Mouse (Mus musculus) lung, postnatal 4 days (tissue): Measurements from ENCODE around the gene Pin1rt1.

Experiments
- DNase-seq, 2 experiments: peaks; one replicate each; pipeline ENCODE4 v3.0.0; 2021

The Pin1rt1 gene

DNA sequence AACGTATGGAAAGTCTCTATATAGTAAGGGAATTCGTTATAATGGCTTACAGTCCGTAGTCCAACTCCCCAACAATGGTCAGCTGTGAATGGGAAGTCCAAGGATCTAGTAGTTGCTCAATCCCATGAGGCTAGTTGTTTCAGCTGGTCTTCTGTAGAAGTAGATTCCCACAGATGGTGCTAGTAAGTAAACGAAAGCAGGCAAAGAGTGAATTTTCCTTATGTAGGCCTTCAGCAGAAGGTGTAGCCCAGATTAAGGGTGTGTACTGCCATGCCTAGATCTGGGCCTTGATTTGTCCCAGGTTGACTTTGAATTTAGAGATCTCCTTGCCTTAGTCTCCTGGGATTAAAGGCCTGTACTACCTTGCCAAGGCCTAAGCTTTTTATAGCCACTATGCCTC is at the start of gene Pin1rt1:
Pin1rt1 (minus strand) TSS at position 101 of the 400 bp plus-strand sequence.
- DNase-seq: no peak

DNA sequence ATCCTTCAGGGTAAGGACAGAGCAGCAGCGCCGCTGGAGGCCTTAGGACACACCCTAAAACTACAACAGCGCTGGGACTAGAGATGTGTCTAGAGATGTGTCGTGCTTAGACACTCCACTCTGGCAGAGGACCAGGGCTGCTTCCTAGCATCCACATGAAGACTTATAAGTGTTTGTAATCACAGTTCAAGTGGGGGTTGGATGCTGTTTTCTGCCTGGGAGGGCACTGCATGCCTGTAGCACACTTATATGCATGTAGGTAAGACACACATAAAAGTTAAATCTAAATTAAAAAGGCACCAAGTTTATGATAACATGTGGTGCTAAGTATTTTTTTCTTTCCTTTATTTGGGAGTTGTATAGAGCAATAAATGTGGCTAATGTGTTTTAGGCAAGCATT is 47.8 kb upstream of the Pin1rt1 start:
- no peak for DNase-seq

DNA sequence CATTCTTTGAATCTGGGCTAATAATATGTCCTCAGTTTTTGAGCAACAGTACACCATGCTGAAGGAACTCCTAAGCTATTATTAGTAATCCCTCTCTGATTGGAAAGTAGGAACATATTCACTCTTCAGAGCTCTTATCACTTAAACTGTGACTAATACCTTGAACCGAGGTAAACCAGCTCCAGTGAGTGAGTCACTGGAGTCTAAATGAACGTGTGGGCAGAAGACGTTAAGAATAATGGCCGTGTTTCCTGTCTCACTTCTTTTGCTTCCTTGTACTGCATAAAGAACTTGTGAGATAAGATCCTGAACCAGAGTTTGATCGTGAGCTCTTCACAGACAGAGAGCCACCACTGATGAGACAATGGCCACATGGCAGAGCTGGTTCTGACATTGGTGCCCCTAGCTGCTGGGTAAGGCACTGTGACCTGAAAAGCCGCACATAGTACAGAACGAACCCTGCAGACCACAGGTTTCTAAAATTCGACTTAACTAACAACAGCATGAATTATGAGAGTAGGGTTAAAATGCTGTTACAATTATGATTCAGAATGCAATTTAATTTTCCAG is 47.0 kb upstream of the Pin1rt1 start:
- no peak for DNase-seq

DNA sequence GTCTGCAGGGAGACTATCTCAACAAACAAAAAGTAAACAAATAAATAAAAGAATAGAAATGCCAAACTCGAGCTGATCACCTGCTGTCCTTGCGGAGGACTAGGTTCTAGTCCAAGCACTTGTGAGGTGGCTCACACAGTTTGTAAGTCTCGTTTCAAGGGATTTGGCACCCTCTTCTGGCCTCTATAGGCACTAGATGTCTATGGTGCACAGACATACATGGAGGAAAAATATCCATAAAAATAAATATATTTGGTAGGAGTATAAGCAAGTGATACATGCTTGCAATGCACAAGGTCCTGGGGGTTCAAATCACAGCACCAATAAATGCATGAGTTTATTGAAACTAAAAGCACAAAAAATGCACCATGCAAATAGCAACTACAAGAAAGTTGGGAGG is 34.4 kb upstream of the Pin1rt1 start:
- peak in 1 of 2 experiments; percentile 21 for DNase-seq

DNA sequence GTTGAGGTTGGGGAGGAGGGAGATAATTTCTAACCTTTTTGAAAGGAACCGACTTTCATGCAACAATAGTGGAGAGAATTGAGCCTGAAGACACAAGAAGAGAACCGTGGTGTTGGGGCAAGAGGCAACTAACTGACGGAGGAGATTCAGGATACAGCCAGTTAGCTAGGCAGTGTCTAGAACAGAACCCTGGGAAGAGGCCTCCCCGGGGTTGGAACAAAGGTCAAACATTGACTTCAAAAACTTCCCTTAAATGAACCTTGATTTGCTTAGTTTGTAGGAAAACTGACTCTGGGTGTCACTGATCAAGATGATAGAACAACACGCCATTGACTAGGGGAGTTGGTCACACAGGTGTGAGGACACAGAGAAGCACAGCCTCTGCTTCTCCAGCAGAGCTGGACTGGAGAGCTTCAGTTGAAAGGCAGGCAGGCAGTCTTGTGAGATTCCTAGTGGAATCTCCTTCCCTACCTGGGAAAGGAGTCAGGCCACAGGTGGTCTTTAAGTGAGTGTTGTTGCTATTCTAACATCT is 32.5 kb upstream of the Pin1rt1 start:
- DNase-seq: no peak

DNA sequence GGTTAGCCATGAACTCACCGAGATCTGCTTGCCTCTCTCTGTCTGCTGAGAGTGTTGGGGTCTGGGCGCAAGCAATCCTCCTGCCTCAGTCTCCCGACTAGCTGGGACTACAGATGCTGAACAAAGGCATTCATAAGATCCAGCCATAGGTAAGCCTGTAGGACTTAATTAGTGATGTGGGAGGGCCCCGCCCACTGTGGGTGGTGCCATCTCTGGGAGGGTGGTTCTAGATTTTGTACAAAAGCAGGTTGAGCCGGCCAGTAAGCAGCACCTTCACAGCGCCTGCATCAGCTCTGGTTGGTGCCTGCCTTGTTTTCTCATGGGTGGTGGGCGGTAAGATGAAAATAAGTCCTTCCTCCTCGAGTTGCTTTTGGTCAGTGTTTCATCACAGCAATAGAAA is 30.1 kb upstream of the Pin1rt1 start:
- no peak for DNase-seq

DNA sequence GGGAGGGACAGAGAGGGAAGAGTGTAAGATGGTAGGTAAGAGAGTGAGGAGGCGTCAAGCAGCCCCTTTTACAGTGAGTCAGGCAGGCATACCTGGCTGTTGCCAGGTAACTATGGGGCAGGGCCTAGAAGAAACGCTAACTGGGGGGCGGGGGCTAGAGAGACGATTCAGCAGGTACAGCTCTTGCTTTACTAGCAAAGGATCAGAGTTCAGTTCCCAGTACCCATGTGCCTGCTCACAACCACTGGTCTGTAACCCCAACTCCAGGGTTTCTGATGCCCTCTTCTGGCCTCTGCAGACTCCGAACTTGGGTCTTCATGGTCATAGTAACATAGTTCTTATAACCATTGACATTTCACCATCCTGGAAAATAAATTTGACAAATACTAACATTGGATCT is 27.8 kb upstream of the Pin1rt1 start:
- no peak for DNase-seq

DNA sequence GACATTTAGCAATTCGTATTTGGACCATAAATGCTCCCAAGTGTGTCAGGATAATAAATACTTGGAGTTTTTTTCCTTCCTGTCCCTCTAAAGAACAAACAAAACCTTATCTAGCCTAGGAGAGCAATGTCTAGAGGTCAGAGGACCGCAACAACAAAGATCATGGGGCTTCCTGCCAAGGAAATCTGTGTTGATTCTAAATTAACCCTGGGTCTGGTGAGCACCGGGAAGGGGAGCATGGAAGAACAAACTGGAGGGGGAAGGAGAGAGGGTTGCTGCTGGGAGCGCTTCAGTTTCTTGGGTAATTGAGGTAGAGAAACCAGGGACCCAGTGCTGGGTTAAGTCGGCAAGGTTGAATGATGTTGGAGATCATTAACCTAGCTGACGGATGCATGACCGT is 27.0 kb upstream of the Pin1rt1 start:
- DNase-seq: peak in 1 of 2 experiments; percentile 18

DNA sequence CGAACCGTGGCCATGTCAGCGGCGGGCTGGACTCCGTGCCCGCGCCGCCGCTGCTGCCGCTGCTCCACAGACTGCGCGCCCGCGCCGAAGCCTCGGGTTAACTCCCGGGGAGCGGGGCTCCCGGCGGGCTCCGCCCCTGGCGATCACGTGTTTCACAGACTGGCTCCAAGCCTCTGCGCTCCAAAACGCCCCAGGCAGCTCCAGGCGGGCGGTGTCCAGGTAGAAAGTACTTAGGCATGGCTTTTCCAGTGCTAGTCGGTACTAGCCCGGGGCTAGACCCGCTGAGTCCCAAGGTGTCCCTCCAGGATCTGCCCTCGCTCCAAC is 26.5 kb upstream of the Pin1rt1 start, which contains the start of gene Depdc7:
Depdc7 (minus strand) TSS at position 138 of the 324 bp plus-strand sequence.
- peak; percentile 92 to 93 for DNase-seq

DNA sequence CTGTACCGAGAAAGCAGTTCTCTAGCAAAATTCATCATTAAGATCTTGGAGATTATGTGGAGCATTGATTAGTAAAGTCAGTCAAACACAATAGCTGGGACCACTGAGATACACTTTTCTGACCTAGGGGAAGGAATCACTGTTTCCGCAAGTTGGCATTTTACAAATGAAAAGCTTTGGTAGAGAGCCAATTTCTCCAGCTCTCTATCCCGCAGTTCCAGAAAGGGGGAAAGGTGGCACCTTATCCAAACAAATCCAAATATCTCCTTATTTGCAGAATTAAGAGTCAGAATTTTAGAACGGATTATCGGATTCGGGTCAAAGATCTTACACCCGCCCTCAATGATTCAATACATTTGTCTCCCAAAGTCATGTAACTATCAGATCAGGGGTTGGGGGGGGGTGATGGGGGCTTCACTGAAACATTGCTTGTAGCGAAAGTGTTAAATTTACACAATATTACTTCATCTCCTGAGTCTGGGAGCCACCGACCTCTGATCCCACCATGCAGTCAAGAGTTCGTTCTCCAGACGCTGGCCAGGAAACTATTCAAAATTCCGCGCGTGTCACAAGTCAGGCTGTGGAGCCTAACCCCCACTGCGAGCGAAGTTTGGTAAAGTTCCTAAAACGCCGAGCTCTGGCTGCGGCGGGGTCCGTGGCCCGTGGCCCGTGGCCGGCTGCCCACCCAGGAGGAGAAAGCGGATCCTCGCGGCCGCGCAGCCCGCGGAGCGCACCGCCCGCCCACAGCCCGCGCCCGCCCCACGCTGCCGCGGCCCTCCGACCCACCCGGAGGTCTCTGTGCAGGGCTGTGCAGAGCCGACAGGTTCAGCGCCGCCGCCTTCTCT is 25.9 kb upstream of the Pin1rt1 start:
- no peak for DNase-seq

DNA sequence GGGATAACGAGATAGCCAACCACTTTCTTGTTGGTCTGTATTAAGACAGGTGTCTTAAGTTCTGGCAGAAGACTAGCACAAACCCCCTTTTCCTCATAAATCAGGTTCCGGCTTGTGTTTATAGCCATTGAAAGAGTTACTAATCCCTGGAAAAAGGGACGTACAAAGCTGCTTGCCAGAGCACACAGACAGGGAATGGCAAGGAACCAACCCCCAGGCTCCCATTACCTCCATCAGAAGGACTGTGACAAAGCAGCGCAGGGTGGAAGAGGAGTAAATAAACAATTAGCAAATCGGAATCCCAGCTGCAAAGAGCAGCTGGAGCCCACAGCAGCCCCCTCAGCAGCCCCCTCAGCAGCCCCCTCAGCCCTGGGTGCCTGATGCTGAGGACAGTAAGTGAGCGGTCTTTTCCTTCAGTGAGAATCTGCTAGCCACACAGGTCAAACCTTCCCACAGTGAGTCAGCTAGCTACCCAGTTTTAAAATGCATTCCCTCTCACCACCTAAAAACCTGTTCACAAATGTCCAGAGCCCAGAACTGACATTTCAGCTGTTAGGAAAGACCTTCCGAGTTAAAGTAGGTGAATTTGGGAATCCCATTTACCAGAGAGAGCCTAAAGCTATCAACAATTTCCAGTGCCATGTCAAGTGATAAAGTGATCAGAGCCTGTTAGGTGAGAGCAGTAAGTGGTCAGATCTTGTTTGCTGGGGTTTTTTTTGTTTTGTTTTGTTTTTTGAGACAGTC is 25.0 kb upstream of the Pin1rt1 start:
- no peak for DNase-seq

DNA sequence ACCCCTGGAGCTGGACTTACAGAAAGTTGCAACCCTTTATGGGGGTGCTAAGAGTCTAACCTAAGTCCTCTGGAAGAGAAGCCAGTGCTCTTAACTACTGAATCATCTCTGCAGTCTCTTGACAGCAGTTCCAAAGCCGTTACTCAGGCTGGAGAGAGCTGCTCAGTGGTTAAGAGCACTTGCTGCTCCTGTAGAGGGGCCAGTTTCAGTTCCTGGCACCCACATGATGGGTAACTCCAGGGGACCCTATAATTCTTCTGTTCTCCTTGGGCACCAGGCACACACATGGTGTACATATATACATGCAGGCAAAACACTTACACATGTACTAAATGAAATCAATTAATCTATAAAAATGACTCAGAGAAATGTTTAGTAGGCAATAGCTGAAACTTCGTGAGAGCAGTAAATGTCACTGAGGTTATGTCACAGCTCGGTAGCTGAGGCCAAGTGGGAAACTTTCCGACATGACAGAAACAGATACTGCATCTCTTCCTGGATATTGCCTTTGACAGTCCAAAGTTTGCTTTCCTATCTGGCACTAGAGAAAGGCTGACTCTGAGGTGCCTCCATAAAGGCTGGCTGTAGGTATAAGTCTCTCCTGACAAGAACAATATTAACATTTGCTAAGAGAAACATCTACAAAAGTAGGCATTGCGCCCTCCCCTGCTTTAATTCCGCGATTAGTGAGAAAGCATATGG is 24.2 kb upstream of the Pin1rt1 start:
- DNase-seq: no peak

DNA sequence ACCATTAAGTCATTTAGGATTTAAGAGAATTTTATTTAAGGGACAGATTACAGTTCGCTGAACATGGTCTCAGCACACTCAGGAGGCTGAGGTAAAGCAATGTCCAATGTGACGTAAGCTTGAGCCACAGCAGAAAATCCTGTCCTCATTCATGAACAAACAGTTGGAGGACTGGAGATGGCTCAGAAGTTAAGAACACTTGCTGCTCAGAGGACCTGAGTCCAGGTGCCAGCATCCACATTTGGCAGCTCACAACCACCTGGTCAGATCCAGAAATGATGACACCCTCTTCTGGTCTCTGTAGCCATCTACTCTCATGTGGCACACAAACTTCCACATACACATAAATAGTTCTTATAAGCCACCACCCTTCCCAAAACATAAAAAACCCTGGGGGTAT is 23.5 kb upstream of the Pin1rt1 start:
- no peak for DNase-seq

DNA sequence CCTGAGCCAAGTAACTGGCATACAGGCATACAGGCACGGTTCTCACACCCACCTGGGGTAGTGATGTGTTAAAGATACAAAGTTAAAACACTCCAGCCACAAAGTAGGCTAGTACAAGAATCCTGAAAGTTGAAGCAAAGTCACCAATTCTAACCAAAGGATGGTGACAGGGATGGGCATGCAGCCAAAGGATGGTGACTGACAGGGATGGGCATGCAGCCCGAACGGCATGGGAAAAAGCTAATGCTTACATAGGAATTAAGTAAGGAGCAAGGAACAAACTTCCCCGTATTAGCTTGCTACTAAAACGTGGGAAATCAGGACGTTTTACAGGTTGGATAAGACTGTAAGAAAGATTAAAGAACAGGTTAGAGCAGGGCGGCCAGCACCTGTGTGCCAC is 20.1 kb upstream of the Pin1rt1 start:
- no peak for DNase-seq

DNA sequence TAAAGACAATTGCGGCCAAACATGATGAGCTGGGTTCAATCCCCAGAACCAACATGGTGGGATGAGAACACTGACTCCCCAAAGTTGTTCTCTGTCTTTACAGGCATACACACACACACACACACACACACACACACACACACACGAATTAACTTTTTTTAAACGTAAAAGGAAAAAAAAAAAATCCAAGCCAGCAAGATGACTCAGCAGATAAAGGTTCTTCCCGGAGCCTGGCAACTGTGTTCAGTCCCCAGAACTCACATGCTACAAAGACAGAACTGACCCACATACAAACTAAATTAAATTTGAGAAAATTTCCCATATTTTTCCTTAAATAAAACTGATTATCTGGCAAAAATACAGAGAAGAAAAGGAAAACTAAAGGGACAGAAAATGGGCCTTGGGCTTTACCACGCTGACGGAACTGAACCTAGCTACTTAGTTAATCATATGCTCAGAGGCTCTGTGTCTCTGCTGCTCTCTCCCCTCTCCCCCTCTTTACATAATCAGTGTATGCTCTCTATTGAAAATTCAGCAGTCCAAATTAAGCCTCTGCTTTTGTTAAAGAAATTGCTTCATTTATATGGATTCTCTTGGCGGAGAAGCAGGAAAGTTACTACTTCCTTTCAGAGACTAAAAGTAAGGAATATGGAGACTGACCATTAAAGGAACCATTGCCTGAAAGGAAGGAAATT is 16.5 kb upstream of the Pin1rt1 start:
- DNase-seq: no peak

DNA sequence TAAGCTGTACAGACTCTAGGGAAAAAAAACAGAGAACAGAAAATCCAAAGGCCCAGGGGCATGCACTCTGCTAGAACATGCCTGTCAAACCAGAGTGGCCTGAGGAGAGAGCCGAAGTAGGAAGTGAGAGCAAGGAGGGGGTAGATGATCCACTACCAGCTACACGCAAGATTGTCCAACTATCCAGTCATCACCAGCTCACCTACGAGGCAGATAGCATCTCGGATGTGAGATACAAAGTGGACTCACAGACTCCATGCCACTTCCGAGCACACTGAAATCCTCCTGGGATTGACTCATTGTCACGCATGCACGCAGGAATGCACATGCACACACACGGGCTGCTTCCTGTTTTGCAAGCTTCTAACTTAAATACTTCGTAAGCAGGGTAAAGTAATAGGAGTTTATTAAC is 15.9 kb upstream of the Pin1rt1 start:
- DNase-seq: peak in 1 of 2 experiments; percentile 16

DNA sequence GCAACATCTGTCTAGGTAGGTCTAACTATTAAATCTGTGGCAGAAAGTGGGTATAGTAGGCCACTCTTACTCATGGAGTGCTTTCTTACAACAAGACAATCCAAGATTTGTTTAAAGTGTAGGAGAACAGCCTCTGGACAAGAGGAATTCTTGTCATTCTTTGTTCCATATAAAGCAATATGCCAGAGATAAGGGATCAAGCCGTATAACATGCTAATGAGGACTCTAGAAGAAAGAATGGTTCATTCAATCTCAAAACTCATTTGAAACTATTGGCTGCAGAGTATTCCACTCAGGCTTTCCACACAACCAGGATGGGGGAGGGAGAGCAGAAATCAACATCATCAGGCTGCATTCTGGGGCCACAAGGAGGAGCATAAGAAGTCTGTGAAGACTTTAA is 11.2 kb upstream of the Pin1rt1 start:
- no peak for DNase-seq

DNA sequence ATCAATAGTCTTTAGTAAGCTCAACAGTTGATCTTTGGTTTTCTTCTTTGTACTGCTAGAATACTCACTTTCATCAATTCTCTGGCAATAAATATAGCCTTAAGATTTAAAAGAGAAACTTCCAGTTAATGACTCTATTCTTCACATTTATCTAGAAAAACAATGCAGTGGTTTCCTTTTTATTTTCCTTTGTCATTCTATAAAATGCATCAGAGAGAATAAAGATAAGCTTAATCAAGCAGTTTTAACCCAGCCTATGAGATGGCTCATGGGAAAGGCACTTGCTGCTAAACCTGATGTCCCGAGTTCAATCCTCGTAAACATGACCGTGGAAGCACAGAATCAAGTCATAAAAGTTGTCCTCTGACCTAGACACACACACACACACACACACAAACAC is 5.8 kb upstream of the Pin1rt1 start:
- no peak for DNase-seq

DNA sequence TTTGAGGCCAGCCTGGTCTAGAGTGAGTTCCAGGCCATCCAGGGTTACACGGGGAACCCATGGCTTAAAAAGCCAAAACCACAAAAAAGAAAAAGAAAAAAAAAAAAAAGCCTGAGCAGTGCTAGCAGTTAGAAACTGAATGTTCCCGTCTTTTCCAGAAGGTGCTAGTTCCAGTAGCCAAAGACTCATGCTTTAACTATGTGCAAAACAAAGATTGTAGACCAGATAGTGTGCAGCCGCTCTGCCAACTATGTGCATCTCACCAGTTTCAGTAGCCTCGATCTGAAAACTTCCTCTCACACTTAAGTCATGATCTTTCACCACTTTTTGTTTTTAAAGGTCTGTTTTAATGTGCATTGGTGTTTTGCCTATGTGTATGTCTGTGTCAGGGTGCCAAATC is 1.6 kb upstream of the Pin1rt1 start:
- DNase-seq: no peak

DNA sequence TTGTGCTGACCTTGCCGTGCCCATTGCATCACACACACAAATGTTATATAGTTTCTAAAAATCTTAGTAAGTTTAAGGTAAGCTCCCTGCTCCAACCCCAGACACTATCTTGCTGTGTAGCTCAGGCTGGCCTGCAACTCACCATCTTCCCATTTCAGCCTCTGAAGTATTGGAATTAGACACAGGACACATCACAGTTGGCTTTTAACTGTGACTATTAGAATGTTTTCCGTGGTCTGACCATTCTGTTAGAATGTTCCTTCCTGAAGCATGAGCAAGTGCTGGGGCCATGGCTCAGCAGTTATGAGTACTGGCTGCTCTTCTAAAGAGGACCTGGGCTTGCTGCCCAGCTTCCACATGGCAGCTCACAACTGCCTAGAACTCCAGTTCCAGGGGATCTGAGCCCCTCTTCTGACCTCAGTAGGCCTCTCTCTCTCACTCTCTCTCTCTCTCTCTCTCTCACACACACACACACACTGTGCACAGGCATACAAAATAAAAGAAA is 1.1 kb upstream of the Pin1rt1 start:
- DNase-seq: no peak

DNA sequence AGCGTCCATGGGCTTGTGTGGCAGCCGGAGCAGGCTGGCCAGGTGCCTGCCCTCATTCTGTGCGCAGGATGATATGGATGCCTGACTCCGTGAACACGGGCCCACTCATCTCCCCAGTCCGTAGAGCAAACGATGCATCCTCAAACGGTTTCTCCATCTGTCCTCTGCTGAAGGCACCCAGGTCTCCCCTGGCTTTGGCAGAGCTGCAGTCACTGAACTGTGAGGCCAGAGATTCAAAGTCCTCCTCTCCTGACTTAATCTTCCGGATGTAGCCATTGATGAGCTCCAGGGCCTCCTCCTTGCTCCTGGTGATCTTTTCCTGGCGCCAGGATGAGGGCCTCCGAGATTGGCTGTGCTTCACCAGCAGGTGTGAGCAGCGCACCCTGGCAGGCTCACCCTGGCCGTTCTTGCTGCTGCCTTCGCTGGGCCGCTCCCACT is 1.9 kb downstream of the Pin1rt1 start:
- DNase-seq: no peak

DNA sequence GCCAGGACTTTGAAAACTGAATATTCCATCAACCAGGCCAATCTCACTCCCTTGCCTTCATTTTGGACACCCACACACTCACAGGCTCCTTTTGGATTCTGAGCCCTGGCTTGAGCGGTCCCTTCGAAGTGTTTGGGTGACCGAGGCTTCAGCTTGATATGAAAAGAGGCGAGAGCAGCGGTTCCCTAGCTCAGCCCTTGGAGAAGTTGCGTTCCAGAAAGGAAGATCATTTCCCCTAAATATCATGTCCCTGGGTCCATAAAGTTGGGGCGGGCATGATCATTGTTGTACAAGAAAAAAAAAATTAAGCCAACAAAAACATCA is 3.7 kb downstream of the Pin1rt1 start:
- DNase-seq: no peak
